Mouse (Mus musculus) thymus, adult 18-20 months (tissue): ENCODE data around the gene Cd27.

Experiments
- DNase-seq, 2 experiments: peaks; one replicate each; pipeline ENCODE4 v3.0.0; 2022; ENCODE audit warnings: mixed read lengths in 2 of 2

Cd27 gene

DNA sequence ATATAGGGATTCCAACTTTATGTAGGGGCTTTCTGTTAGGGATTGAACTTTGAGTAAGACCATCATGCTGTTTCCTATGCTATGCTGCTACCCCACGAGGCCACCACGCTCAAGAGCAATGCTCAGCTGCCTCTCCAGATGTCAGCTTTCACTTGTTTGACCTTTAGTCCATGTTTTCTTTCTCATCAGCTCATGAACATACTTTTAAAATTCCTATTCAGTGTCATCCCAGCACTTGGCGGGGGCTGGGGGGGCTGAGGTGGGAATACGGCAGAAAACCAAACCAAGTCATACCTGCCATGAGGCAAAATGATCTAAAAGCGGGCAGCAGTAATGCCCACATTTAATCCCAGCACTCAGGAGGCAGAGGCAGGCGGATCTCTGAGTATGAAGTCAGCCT, 23.7 kb downstream of the Cd27 start:
- DNase-seq: no peak

DNA sequence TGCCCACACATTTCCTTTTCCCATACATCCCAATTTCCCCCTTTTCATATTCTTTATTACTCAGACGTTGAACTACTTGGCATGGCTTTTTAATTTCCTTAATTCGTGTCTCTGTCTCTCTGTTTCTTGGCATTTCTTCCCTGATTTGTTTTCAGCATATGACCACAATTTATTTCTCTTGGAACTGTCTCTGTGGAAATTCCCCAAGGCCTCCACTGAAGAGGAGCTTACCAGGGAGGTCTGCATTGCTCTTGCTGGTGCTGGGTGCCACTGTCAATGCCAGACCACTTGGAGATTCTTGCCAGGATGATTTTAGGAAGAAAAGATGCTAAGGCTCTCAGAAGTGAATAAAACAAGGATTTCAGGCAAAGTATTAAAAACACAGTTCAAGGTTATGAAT, 24.2 kb downstream of the Cd27 start:
- DNase-seq: no peak

GRCm38 (mm10) chr6:125210436-125210835, 26.4 kb downstream of the Cd27 start:
- DNase-seq: no peak

DNA sequence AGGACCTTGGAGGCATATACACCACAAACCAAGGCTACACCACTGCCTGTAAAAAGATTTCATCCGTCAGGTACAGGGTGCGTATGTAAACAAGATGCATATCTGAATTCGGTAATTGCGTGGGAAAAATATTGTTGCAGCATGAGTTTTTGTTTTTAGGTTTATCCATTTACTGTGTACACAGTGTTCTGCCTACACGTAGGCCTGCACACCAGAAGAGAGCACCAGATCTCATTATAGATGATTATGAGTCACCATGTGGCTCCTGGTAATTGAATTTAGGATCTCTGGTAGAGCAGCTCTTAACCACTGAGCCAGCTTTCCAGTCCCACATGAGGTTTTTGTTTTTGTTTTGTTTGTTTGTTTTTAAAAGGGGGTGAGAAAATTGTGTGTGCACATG, 39.6 kb downstream of the Cd27 start:
- no peak for DNase-seq

- no peak for DNase-seq
Measured at GRCm38 (mm10) chr6:125196301-125196700, 40.5 kb downstream of the Cd27 start.

DNA sequence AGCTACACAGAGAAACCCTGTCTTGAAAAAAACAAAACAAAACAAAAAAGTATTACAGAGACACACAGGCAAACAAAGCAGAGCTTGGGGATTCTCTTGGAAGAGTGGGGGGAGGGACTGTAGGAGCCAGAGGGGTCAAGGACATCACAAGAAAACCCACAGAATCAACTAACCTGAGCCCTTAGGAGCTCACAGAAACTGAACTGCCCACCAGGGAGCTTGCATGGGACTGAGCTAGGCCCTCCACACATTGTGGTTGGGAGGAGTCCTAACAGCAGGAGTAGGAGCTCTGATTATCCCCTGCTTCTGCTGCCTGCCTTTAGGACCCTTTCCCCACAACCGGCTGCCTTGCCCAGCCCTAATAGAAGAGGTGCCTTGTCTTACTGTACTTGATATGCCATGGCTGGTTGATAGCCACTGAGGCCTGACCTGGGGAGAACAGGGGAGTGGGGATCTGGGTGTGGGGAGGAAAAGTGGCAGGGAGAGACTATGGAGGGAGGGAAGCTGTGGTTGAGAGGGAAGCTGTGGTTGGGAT, 41.2 kb downstream of the Cd27 start:
- DNase-seq: no peak

- no peak for DNase-seq
Measured at GRCm38 (mm10) chr6:125193390-125193789, 43.4 kb downstream of the Cd27 start.

GRCm38 (mm10) chr6:125192841-125193240, 44.0 kb downstream of the Cd27 start:
- no peak for DNase-seq

DNA sequence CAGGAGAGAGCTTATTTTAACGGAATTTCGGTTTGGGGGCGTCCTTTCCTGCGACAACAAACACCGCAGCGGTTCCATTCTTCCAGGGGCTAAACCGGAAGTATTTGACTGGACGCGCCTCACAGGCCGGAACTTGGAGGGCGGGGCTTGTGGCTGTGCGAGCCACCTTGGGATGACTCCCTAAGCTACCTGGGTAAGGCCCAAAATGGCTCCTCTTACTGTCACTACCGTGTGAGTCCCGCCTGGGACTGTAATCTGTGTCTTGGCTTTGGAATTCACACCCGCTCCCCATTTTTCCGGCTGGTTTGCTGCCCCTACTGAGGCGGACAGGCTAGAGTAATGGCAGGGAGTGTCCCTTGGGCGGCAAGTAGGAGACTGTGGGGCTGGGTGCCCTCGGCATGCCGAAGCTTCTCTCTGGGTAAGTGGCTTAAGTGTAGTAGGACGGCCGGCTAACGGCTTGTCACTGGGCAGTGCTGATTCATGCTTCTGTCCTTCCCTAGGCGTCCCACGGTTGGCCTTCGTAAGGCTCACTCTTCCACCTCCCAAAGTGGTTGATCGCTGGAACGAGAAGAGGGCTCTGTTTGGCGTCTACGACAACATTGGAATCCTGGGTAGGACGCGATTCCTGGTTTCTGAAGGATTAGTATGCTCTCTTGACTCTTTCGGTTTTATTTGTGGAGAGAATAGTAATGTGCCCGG, 44.6 kb downstream of the Cd27 start:
- DNase-seq: peak; percentile 79 to 88

DNA sequence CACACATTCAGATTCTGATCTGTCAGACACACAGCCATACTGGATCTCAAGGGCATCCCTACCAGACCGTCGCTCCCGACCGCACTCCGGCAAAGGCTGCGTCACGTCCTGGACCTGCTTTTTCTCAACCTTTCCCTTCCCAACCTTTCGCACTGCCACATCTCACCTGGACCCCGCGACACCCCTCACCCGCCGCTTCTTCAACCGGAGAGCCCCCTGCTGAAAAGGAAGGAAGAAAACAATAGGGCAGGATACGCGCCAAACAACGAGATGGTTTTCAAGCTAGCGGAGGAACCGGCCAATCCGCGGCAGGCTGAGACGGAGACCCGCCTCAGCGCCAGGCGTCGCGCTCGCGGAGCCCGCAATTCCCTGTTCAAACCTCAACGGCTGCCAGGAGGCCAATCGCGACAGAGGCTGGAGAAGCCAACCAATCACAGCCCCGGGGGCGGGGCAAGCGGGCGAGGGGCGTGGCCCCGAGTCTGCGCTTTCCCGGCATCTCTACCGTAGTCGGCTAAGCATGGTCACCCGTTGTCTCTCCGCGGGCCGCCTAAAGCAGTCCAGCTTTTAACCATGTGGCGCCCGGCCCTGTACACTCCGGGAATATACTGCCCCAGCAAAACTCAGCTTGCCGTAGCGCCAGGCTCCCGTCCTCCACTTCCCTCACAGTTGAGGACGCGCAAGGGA, 45.3 kb downstream of the Cd27 start, which contains the start of the genes Ncapd2 and Mrpl51:
Gene Ncapd2, minus strand, starts transcription at position 370 of the 684 bp plus-strand sequence.
Gene Mrpl51, plus strand, starts transcription at position 470 of the 684 bp plus-strand sequence.
- peak; percentile 95 to 97 for DNase-seq

DNA sequence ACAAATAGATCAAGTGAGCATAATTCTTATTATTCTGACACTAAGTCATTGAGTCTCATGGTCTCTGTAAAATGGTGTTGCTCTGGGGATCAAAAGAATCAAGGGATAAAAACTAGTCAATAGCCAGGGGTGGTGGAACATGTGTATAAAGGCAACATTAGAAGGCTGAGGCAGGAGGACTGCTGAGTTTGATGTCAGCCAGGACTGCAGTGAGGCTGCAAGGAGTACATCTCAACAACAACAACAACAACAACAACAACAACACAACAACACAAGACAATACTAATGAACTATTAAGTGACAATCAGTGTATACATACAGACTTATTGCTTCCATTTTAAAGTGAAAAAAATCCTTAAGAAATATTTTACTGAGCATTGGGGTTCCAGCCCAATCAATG, 46.0 kb downstream of the Cd27 start:
- no peak for DNase-seq

DNA sequence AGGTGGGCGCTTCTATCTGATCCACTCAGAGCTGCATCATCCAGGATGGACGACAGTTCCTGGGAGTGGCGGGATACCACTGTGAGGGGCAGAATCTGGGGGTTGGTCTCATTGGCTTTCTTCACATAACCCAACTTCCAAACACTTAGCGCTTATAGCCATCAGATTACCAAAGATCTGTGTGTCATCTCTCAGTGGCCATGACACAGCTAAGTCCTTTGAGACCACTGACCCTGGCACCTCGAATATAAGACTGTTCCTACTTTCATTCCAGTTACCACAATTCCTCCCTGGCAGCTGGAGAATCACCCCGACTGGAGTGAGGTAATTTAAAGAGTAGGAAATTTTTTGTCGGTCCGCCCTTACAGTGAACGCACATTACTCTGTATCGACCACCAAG, 50.6 kb downstream of the Cd27 start:
- DNase-seq: no peak
